Mouse (Mus musculus): ENCODE data around the gene Slc9a3r1. TPM values are rescaled to one million over a fixed set of nuclear protein-coding genes. Genes with fewer than 3 reads are reported as not detected.

Gene Slc9a3r1
- polyA plus RNA-seq, 1 experiment, result 40.5 TPM

- TF ChIP-seq POLR2A (IDR thresholded peaks at IDR 0.05; ENCODE audit: borderline replicate concordance, extremely low read depth, insufficient read depth, insufficient read length, poor library complexity, severe bottlenecking) (no peak), CTCF (IDR thresholded peaks at IDR 0.05; ENCODE audit: borderline replicate concordance, extremely low read depth, insufficient read depth, insufficient read length) (no peak)
- no peak for DNase-seq (ENCODE audit: low read depth)
Measured at GRCm38 (mm10) chr11:115153088-115153487, 10.1 kb upstream of the Slc9a3r1 start.

DNA sequence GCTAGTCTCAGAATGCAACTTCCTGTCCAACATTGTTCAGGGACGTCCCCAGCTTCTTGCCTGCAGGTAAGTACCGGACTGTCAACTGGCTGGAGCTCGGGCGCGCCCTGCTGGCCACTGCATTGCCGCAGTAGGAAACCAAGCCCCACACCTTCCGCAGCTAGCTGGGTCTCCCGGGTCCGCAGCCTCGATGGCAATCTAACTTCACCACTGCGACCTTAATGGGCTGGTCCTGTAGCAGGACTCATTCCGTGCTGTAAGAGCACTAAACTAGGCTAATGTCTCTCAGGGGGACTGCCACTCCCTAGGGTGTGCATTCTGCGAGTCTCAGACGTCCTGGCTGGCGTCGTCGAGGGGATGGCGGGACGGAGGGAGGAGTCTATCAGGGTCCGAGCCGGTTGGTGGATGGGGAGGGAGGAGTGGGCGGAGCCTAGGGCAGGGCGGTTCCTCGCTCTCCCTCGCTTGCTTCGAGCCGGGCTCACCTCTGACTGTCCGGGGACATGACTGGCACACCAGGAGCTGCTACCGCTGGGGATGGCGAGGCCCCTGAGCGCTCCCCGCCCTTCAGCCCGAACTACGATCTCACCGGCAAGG is 9.3 kb upstream of the Slc9a3r1 start:
- TF ChIP-seq CTCF (IDR thresholded peaks at IDR 0.05; ENCODE audit: borderline replicate concordance, extremely low read depth, insufficient read depth, insufficient read length) (peak; percentile 73), POLR2A (IDR thresholded peaks at IDR 0.05; ENCODE audit: borderline replicate concordance, extremely low read depth, insufficient read depth, insufficient read length, poor library complexity, severe bottlenecking) (no peak)
- peak; percentile 79 for DNase-seq (ENCODE audit: low read depth)

DNA sequence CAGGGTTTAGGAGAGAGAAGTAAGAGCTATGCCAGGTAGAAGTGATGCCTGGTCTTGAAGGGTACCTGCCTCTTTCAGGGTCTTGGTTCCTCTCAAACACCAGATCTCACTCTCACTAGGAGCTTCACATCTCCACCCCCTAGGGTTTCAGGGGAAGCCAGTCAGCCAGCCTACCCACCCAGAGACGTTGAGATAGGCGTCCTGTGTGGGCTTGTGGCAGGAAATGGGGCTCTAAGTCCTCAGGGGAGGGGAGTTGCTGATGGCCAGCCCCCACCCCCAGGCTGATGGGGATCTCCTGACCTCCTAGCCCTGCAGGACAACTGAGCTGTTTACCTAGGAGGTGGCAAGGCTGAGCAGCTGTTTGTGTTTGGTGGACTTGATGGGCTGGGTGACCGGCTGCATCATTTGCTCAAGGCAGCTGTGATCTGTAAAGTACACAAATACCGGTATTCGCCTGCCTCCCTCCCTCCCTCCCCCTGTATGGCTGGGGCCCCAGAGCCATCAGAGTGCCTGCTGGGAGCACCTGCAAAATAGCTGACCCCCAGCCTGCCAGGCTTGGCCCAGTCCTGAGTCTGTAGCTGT is 8.0 kb upstream of the Slc9a3r1 start:
- no peak for DNase-seq (ENCODE audit: low read depth)
- TF ChIP-seq CTCF (IDR thresholded peaks at IDR 0.05; ENCODE audit: borderline replicate concordance, extremely low read depth, insufficient read depth, insufficient read length) (no peak), POLR2A (IDR thresholded peaks at IDR 0.05; ENCODE audit: borderline replicate concordance, extremely low read depth, insufficient read depth, insufficient read length, poor library complexity, severe bottlenecking) (no peak)

DNA sequence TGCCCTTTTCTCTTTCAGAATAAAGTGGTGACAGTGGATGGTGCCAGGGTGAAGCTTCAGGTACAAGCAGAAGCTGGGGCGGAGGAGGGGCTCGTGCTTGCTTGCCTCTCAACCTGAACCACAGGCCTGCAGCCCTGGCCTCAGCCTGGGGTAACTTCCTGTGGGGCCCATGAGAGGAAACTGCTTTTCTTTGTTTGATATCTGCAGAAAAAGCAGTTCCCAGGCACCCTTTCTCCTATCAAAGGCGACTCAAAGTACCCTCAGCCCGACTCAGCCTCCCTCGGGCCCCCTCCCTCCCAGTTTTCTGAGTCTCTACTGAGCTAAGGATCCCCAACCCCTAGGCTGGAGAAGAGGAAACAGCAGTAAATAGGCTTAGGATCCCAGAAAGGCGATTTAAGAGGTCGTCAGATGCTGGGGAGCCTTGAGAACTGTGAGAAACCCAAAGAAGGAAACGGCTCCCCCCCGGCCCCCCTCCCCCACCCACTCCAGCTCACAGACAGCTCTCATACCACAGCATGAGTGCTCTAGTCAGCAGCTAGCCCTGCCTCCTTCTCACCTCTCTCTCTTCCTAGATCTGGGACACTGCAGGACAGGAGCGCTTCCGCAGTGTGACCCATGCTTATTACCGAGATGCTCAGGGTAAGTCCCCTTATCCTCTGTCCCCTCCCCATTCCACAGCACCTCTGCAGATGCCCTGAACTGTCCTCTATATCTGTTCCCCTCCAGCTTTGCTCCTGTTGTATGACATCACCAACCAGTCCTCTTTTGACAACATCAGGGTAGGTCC is 5.0 kb upstream of the Slc9a3r1 start:
- TF ChIP-seq CTCF (IDR thresholded peaks at IDR 0.05; ENCODE audit: borderline replicate concordance, extremely low read depth, insufficient read depth, insufficient read length), result no peak
- no peak for TF ChIP-seq POLR2A (IDR thresholded peaks at IDR 0.05; ENCODE audit: borderline replicate concordance, extremely low read depth, insufficient read depth, insufficient read length, poor library complexity, severe bottlenecking)
- DNase-seq (ENCODE audit: low read depth), result no peak

DNA sequence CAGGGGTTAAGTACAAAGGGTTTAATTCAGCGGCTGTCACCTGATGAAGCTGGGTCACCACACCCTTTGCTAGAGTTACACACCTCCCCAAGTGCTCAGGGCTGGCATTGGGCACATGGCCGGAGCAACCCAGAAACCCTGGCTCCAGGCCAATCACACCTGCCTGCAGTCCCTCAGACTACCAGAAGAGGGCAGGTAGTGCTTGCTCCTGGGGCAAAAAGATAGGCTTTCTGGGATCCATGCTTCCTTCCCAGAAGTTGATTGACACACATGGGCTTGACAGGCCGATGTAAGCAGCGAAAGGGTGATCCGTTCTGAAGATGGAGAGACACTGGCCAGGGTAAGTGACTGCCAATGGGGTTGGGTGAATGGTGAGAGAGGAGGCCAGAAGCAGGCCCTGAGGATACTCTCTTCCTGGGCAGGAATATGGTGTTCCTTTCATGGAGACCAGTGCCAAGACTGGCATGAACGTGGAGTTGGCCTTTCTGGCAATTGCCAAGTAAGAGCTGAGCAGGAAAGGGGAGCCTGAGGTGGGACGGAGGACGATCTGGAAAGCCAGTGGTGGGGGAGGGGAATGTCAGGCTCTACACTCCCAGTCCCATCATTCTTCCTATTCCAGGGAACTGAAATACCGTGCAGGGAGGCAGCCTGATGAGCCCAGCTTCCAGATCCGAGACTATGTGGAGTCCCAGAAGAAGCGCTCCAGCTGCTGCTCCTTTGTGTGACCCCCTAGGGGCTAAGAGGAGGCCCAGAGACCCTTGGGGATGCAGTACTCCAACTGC is 2.9 kb upstream of the Slc9a3r1 start:
- TF ChIP-seq CTCF (IDR thresholded peaks at IDR 0.05; ENCODE audit: borderline replicate concordance, extremely low read depth, insufficient read depth, insufficient read length) (peak; percentile 70), POLR2A (IDR thresholded peaks at IDR 0.05; ENCODE audit: borderline replicate concordance, extremely low read depth, insufficient read depth, insufficient read length, poor library complexity, severe bottlenecking) (no peak)
- DNase-seq (ENCODE audit: low read depth), result no peak

DNA sequence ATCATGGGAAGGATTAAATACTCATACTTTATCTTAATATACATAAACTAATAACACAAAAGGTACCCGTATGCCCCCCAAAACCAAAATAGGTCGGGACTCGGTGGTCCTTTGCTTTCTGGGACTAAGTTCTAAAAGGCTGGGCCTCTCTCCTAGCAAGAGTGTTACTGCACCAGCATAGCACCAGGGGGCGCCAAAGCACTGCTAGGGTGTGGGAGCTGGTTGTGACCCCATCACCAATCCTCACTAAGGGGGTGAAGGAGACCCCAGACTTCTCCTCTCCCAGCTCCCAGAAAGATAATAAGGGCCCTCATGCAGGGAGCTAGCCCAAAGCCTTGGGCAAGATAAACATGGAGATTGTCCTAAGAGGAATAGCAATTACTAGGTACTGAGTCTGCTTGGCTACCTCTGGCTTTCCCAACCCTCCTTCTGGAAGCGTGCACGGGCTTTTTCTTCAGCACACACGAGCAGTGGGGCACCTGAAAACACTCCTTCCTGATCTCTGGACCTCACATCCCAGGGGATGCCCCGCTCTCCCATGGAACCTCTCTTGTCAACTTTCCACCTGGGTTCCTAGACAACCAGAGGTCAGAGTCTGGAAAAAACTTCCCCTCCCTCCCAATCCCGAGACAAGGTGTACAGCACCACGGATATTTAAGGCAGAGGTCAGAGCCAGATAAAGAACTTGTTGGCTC is 2.1 kb upstream of the Slc9a3r1 start:
- TF ChIP-seq POLR2A (IDR thresholded peaks at IDR 0.05; ENCODE audit: borderline replicate concordance, extremely low read depth, insufficient read depth, insufficient read length, poor library complexity, severe bottlenecking), result no peak
- peak; percentile 87 for TF ChIP-seq CTCF (IDR thresholded peaks at IDR 0.05; ENCODE audit: borderline replicate concordance, extremely low read depth, insufficient read depth, insufficient read length)
- peak; percentile 70 for DNase-seq (ENCODE audit: low read depth)

- DNase-seq (ENCODE audit: low read depth), result no peak
- TF ChIP-seq POLR2A (IDR thresholded peaks at IDR 0.05; ENCODE audit: borderline replicate concordance, extremely low read depth, insufficient read depth, insufficient read length, poor library complexity, severe bottlenecking) (no peak), CTCF (IDR thresholded peaks at IDR 0.05; ENCODE audit: borderline replicate concordance, extremely low read depth, insufficient read depth, insufficient read length) (no peak)
Measured at GRCm38 (mm10) chr11:115161578-115162204, 1.4 kb upstream of the Slc9a3r1 start.

DNA sequence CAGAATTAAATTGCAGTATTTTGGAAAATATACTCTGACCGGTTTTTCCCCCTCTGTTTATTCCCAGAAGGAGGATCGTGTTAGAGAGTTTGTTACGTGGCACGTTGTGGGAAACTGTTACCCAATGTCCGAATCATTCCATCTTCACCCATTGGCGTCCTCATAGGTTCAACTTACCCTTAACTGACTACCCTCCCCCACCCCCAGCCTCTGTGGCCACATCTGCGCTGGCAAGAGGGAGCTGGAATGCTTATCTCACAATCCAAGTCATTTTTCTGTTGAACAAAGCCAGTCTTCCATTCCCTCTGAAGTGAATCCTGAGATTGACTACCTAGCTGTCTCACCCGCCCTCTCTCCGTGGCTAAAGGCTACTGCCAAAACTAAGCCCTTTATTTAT is 938 bp upstream of the Slc9a3r1 start:
- TF ChIP-seq POLR2A (IDR thresholded peaks at IDR 0.05; ENCODE audit: borderline replicate concordance, extremely low read depth, insufficient read depth, insufficient read length, poor library complexity, severe bottlenecking), result no peak
- no peak for TF ChIP-seq CTCF (IDR thresholded peaks at IDR 0.05; ENCODE audit: borderline replicate concordance, extremely low read depth, insufficient read depth, insufficient read length)
- DNase-seq (ENCODE audit: low read depth), result no peak

DNA sequence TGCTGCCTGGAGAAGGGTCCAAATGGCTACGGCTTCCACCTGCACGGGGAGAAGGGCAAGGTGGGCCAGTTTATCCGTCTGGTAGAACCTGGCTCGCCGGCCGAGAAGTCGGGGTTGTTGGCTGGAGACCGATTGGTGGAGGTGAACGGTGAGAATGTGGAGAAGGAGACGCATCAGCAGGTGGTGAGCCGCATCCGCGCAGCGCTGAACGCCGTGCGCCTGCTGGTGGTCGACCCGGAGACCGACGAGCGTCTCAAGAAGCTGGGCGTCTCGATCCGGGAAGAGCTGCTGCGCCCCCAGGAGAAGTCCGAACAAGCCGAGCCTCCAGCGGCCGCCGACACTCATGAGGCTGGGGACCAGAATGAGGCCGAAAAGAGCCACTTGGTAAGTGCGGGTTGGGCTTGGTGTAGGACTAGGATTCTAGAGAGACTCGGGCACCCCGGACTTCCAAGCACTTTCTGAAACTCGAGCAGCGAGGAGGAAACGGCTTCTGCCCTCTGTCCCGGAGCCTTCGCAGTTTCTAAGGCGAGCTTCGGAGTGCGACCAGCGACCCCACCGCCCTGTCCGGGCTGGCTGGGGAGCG is 518 bp downstream of the Slc9a3r1 start:
- DNase-seq (ENCODE audit: low read depth), result peak; percentile 69
- TF ChIP-seq POLR2A (IDR thresholded peaks at IDR 0.05; ENCODE audit: borderline replicate concordance, extremely low read depth, insufficient read depth, insufficient read length, poor library complexity, severe bottlenecking) (no peak), CTCF (IDR thresholded peaks at IDR 0.05; ENCODE audit: borderline replicate concordance, extremely low read depth, insufficient read depth, insufficient read length) (peak; percentile 34; the same call in 1 of the 2 replicates)
